Mouse (Mus musculus) heart, adult 18-20 months (tissue): ENCODE results near the gene Scarf2. TPM values are rescaled to one million over a fixed set of nuclear protein-coding genes. Genes with fewer than 3 reads are reported as not detected.

Experiments used
- DNase-seq, 2 experiments: peaks; one replicate each; pipeline ENCODE4 v3.0.0; 2021 to 2022; ENCODE audit warnings: mixed read lengths in 1 of 2
- total RNA-seq, 2 experiments: library from RNA; stranded (reverse); gene quantifications; 2 replicates each; pipeline ENCODE4 v1.2.3; 2021

Gene Scarf2
- total RNA-seq, 2 experiments from 2014 or later, result 4.8 TPM

GRCm38 (mm10) chr16:17798321-17799180 is 1.5 kb downstream of the Scarf2 start:
- peak; percentile 61 to 81 for DNase-seq

- DNase-seq, result no peak
These were observed 2.5 kb downstream of the Scarf2 start for GRCm38 (mm10) chr16:17799584-17799983.

GRCm38 (mm10) chr16:17801777-17802455 is 4.8 kb downstream of the Scarf2 start:
- no peak for DNase-seq

- DNase-seq, result no peak
These were observed 5.4 kb downstream of the Scarf2 start for GRCm38 (mm10) chr16:17802456-17802838.

- DNase-seq, result peak; percentile 43 to 57
These were observed 6.0 kb downstream of the Scarf2 start for GRCm38 (mm10) chr16:17802839-17803674.

- DNase-seq, result no peak
These were observed 6.8 kb downstream of the Scarf2 start for GRCm38 (mm10) chr16:17803675-17804448.

- DNase-seq, result no peak
These were observed 7.4 kb downstream of the Scarf2 start for GRCm38 (mm10) chr16:17804449-17804912.

GRCm38 (mm10) chr16:17804982-17805381 is 7.9 kb downstream of the Scarf2 start:
- DNase-seq, result no peak

GRCm38 (mm10) chr16:17806581-17807191 is 9.6 kb downstream of the Scarf2 start:
- no peak for DNase-seq

GRCm38 (mm10) chr16:17807192-17808009 is 10.3 kb downstream of the Scarf2 start:
- DNase-seq, result peak; percentile 85 to 89

GRCm38 (mm10) chr16:17809125-17809524 is 12.0 kb downstream of the Scarf2 start:
- no peak for DNase-seq

- peak; percentile 47 to 58 for DNase-seq
These were observed 12.6 kb downstream of the Scarf2 start for GRCm38 (mm10) chr16:17809711-17810110.

GRCm38 (mm10) chr16:17812120-17812519 is 15.0 kb downstream of the Scarf2 start:
- DNase-seq, result peak; percentile 50 to 74

GRCm38 (mm10) chr16:17813173-17813572 is 16.1 kb downstream of the Scarf2 start:
- DNase-seq, result no peak

- DNase-seq, result peak; percentile 58 to 81
These were observed 18.6 kb downstream of the Scarf2 start for GRCm38 (mm10) chr16:17815411-17816402.

GRCm38 (mm10) chr16:17816528-17816927 is 19.4 kb downstream of the Scarf2 start:
- no peak for DNase-seq

- no peak for DNase-seq
These were observed 29.4 kb downstream of the Scarf2 start for GRCm38 (mm10) chr16:17826500-17826899.

- DNase-seq, result no peak
These were observed 31.1 kb downstream of the Scarf2 start for GRCm38 (mm10) chr16:17828229-17828628.

GRCm38 (mm10) chr16:17828867-17829266 is 31.8 kb downstream of the Scarf2 start:
- DNase-seq, result no peak
